Mouse (Mus musculus) left cerebral cortex, adult 2 months (tissue): ENCODE data around the gene Pou5f1. TPM values are rescaled to one million over a fixed set of nuclear protein-coding genes. Genes with fewer than 3 reads are reported as not detected.
"Not testable (repeated sequence)": the region's sequence is repeated elsewhere in the genome, so short reads cannot be mapped to it uniquely, and the experiment has no call there.

Experiments used
- DNase-seq, 2 experiments: peaks; one replicate each; pipeline ENCODE4 v3.0.0; 2021 to 2022; ENCODE audit warnings: low spot score in 2 of 2, mixed read lengths in 1 of 2; ENCODE audit errors: extremely low spot score in 1 of 2
- H3K27ac ChIP-seq: fragments of 200-600 bp; 2 replicates; pipeline ENCODE4 v1.8.1; 2022
- H3K4me3 ChIP-seq: fragments of 200-600 bp; 2 replicates; pipeline ENCODE4 v1.8.1; 2022
- CTCF ChIP-seq: fragments of 200-600 bp; IDR thresholded peaks from 2 replicates; pipeline ENCODE4 v1.8.1; 2022; ENCODE audit warnings: antibody characterized with exemption, mild to moderate bottlenecking, moderate library complexity
- intact Hi-C: fragments of 180-260 bp; cut with DNase I; formaldehyde crosslinking; loops from one replicate; pipeline ENCODE4 v1.15.1; 2025
- long read RNA-seq, 2 experiments: library from polyadenylated mRNA; stranded (forward); transcript quantifications; one replicate each; pipeline ENCODE4 v2.0.0; 2021; ENCODE audit warnings: borderline mapping rate in 2 of 2
- total RNA-seq, 2 experiments: library from RNA; stranded (reverse); gene quantifications; 2 replicates each; pipeline ENCODE4 v1.2.3; 2021

Pou5f1 gene
- under 1 TPM in 1 of 2 experiments, not detected in 1; 0.25 TPM for total RNA-seq
- long read RNA-seq, experiment 1, result 0 reads
- long read RNA-seq, experiment 2, result 0 reads

GRCm38 (mm10) chr17:35505776-35506175 is at the start of gene Pou5f1:
Gene Pou5f1 (plus strand): TSS chr17:35506018.
- intact Hi-C loops, result no loop called here
- no peak for TF ChIP-seq CTCF
- DNase-seq, result no peak
- no peak within 1 kb of the TSS for H3K27ac ChIP-seq
- H3K4me3 ChIP-seq, result no peak within 1 kb of the TSS

- H3K27ac ChIP-seq, DNase-seq, H3K4me3 ChIP-seq, intact Hi-C loops: not testable (repeated sequence)
Measured at GRCm38 (mm10) chr17:35458247-35458646, 47.6 kb upstream of the Pou5f1 start.

DNA sequence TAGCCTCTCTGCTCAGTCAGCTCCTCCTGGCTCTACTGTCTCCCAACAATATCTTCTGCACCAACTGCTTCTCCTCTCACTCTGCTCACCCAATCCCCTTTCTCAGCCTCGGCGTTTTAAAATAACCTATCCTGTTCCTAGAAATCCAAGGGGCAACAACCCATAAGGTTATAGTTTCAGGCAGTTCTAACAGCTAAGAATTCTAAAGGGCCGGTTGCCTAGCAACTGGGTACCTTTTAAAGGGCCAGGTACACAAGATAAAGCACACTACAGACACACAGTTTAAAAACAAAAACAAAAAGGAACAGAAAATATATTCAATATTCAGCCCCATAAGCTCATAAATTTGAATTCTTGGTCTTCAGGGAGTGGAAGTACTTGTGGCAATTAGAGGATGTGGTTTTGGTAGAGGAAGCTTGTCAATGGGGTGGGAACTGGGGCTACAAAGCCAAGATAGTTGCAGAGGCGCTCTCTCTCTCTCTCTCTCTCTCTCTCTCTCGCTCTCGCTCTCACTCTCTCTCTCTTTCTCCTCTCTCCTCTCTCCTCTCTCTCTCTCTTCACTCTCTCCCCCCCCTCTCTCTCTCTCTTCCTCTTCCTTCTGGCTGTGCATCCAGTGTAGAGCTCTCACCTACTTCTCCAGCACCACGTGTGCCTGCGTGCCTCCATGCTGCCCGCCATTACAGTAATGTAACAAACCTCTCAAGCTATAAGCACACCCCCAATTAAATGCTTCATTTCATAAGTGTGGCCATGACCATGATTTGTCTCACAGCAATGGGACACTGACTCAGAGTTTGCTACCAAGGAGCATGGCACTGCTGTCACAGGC is 45.1 kb upstream of the Pou5f1 start:
- intact Hi-C loops, DNase-seq, H3K4me3 ChIP-seq, H3K27ac ChIP-seq: not testable (repeated sequence)

DNA sequence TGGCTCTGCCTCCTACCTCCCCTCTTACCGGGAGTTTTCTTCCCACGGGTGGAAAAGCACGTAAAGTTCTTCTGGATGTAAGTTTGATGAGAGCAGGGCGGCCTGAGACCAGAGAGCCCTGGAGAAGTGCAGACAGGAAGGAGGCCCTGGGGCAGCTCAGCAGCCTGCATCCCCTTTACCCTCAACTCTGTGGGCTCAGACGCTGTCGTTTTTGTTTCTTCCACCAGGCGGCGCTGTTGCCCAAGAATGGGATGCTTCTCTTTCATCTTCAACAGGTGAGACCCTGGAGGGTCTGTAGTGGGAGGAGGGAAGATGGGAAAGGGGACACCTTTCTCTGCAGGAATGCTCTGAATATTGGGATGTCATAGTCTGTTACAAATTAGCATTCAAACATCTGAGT is 40.2 kb upstream of the Pou5f1 start:
- H3K27ac ChIP-seq, H3K4me3 ChIP-seq, intact Hi-C loops, DNase-seq: not testable (repeated sequence)
- TF ChIP-seq CTCF, result peak; percentile 44

DNA sequence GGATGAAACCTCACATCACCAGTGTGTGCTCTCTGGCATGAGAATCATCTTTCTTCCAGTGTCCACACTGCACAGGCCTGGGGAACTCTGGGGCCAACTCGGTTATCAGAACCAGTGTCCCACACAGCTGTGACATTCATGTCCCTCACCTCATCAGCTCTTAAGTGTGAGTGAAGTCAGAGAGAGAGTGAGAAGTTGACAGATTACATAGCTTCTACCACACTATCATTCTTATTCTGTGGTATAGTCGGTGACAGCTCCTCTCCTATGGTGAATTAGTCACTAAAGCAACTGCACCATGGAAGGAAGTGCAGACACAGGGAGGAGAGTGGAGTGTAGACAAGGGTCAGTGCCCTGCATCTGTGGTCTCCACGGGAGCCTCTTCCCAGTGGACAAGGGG is 36.9 kb upstream of the Pou5f1 start:
- DNase-seq, H3K4me3 ChIP-seq, intact Hi-C loops, H3K27ac ChIP-seq: not testable (repeated sequence)

- Histone ChIP-seq H3K27ac (no peak within 1 kb of the TSS), H3K4me3 (peak within 1 kb of the TSS; percentile 7)
- no peak for TF ChIP-seq CTCF
- intact Hi-C loops, result no loop called here
- no peak for DNase-seq
Measured at GRCm38 (mm10) chr17:35469842-35470751, 35.7 kb upstream of the Pou5f1 start, which contains the start of gene H2-Q10. Gene H2-Q10 (plus strand): TSS chr17:35470089.

DNA sequence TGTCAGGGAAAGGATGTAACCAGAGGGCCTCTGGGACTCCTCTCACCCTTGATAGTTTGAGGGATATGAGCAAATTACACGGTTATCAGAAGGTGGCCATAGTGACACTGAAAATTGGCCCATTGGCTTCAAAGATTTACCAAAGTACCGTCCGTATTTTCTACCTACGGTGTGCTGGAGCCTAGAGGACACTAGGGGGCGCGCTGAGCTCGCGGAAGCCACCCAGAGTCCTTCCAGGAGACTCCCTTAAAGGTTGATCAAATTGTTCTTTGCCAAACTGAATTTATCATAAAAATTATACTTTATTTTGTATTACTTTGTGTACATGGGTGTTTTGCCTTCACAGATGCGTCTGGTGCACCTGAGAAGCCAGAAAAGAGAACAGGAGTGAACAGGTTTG is 21.8 kb upstream of the Pou5f1 start:
- DNase-seq, result peak; percentile 50 to 60
- Histone ChIP-seq H3K27ac (no peak overlapping the region), H3K4me3 (no peak overlapping the region)
- intact Hi-C loops, result loop anchor here (1.0 kb wide), 1 partner anchor 48 kb away; no protein-coding TSS in a partner anchor
- peak; percentile 98 for TF ChIP-seq CTCF

DNA sequence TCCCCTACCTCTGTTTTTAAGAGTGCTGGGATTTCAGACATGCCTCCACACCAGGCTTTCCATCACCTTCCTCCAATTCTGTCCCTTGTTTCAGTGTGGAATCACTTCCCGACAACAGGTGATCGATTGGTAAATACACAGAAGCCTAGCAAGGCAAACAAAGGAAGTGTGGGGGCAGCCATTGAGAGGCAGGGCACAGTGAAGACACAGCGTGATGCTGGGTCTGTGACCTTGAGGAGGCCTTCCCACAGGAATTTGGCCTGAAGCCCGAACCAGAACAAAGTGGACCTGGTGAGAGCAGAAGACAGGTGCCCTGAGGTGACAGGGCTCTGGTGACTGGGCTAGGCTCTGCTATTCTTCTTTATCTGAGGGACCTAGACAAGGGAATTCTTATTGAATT is 20.1 kb upstream of the Pou5f1 start:
- intact Hi-C loops, result loop anchor here (5.0 kb wide), 1 partner anchor 92 kb away; no protein-coding TSS in a partner anchor
- TF ChIP-seq CTCF, result no peak
- Histone ChIP-seq H3K27ac (no peak overlapping the region), H3K4me3 (no peak overlapping the region)
- no peak for DNase-seq

GRCm38 (mm10) chr17:35486726-35487125 is 19.1 kb upstream of the Pou5f1 start:
- no peak for DNase-seq
- intact Hi-C loops, result loop anchor here (5.0 kb wide), 1 partner anchor 91 kb away; no protein-coding TSS in a partner anchor
- Histone ChIP-seq H3K4me3 (no peak overlapping the region), H3K27ac (no peak overlapping the region)
- no peak for TF ChIP-seq CTCF

DNA sequence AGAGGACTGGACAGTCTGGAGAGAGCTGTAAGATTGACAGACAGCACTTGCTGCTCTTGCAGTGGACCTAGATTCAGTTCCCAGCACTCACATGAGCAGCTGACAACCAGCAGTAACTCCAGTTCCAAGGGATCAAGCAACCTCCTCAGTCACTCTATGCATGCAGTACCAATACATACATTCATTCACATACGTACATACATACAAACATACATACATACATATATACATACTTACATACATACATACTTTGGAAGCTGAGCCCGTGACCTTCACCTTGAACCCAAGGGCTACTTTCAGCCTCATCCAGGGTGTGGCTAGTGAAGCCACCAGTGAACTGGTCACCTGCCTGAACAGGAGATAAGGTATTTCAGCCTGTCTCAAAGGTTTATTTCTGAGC is 17.8 kb upstream of the Pou5f1 start:
- DNase-seq, result no peak
- H3K4me3 ChIP-seq, result no peak overlapping the region
- TF ChIP-seq CTCF, result no peak
- H3K27ac ChIP-seq, result no peak overlapping the region
- intact Hi-C loops, result loop anchor here (5.0 kb wide), 1 partner anchor 89 kb away; no protein-coding TSS in a partner anchor

GRCm38 (mm10) chr17:35490320-35490719 is 15.5 kb upstream of the Pou5f1 start:
- intact Hi-C loops, result no loop called here
- DNase-seq, result no peak
- no peak for TF ChIP-seq CTCF
- Histone ChIP-seq H3K27ac (no peak overlapping the region), H3K4me3 (no peak overlapping the region)

- intact Hi-C loops, result no loop called here
- no peak for TF ChIP-seq CTCF
- Histone ChIP-seq H3K27ac (no peak overlapping the region), H3K4me3 (no peak overlapping the region)
- no peak for DNase-seq
Measured at GRCm38 (mm10) chr17:35497124-35497523, 8.7 kb upstream of the Pou5f1 start.
